Mouse (Mus musculus): ENCODE results near the gene Ms4a6c. TPM values are rescaled to one million over a fixed set of nuclear protein-coding genes. Genes with fewer than 3 reads are reported as not detected.
"Not testable (repeated sequence)": the region's sequence is repeated elsewhere in the genome, so short reads cannot be mapped to it uniquely, and the experiment has no call there.

The Ms4a6c gene
- polyA plus RNA-seq, 1 experiment from 2014 or later = 2.2 TPM

GRCm38 (mm10) chr19:11468361-11468760 is 805 bp upstream of the Ms4a6c start:
- not testable (repeated sequence) for H3K4me2 ChIP-seq (replicated peaks); H3K4me3 ChIP-seq (replicated peaks; ENCODE audit: low read length); H3K9me3 ChIP-seq (ENCODE audit: control insufficient read depth, low read length); DNase-seq (ENCODE audit: low spot score); H3K27me3 ChIP-seq (ENCODE audit: control insufficient read depth, insufficient read depth, low read length); H3K4me1 ChIP-seq (replicated peaks; ENCODE audit: control insufficient read depth, insufficient read depth, low read length); H3K27ac ChIP-seq; ATAC-seq (ENCODE audit: low FRiP score); H3K9ac ChIP-seq; H3K36me3 ChIP-seq (replicated peaks; ENCODE audit: control insufficient read depth, insufficient read depth)
- WGBS = 71% methylated on average over 1 of the region's 1 CpGs

DNA sequence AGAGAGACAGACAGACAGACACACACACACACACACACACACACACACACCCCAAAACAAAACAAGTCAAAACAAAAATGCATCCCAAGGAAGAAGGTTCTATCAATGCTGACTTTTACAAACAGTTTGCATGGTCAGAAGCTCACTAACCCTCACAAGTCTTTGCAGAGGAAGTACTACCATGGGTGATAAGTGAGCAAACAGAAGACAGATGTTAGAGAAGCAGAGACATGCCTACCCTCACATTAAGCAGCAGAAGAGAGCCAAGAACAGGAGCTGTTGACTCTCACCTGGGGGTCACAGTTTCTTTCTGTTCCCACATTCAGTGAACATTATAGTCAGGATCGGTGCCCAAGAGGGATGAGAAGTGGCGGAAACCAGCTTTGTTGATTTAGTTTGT is 10.5 kb downstream of the Ms4a6c start:
- H3K36me3 ChIP-seq (replicated peaks; ENCODE audit: control insufficient read depth, insufficient read depth) = no peaks in the 10 kb centered on the region
- H3K27ac ChIP-seq = no peak overlapping the region
- H3K9me3 ChIP-seq (ENCODE audit: control insufficient read depth, low read length) = no peaks in the 10 kb centered on the region
- H3K4me2 ChIP-seq (replicated peaks) = no peak overlapping the region
- H3K4me1 ChIP-seq (replicated peaks; ENCODE audit: control insufficient read depth, insufficient read depth, low read length) = no peaks in the 10 kb centered on the region
- no peaks in the 10 kb centered on the region for H3K27me3 ChIP-seq (ENCODE audit: control insufficient read depth, insufficient read depth, low read length)
- H3K9ac ChIP-seq = no peak overlapping the region
- DNase-seq (ENCODE audit: low spot score) (no peak), ATAC-seq (ENCODE audit: low FRiP score) (no peak)
- WGBS = 100% methylated on average over 2 of the region's 2 CpGs
- H3K4me3 ChIP-seq (replicated peaks; ENCODE audit: low read length) = no peak overlapping the region

DNA sequence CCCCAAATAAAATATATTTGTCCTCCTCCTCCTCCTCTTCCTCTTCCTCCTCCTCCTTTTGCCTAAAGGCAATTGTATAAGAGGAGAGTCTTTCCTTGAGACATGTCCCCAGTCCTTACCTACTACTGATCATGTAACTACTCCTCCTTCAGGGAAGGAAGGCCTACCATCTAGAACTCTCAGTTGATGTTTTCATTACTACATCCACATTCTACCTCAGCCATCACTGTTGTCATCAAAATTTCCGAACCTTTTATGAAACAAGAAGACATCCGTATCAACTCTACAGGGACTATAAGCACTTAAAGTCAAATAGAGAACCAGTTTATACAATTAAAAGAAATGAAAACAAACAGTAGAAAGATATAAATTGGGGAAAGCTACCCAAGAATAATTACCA is 13.5 kb downstream of the Ms4a6c start:
- Histone ChIP-seq H3K27ac (no peak overlapping the region), H3K36me3 (replicated peaks; ENCODE audit: control insufficient read depth, insufficient read depth) (no peaks in the 10 kb centered on the region), H3K4me2 (replicated peaks) (no peak overlapping the region), H3K9ac (no peak overlapping the region), H3K4me3 (replicated peaks; ENCODE audit: low read length) (no peak overlapping the region), H3K4me1 (replicated peaks; ENCODE audit: control insufficient read depth, insufficient read depth, low read length) (no peaks in the 10 kb centered on the region), H3K9me3 (ENCODE audit: control insufficient read depth, low read length) (no peaks in the 10 kb centered on the region), H3K27me3 (ENCODE audit: control insufficient read depth, insufficient read depth, low read length) (no peaks in the 10 kb centered on the region)
- ATAC-seq (ENCODE audit: low FRiP score) = no peak
- no peak for DNase-seq (ENCODE audit: low spot score)
- WGBS = 92% methylated on average over 2 of the region's 2 CpGs

- ATAC-seq (ENCODE audit: low FRiP score) (no peak), DNase-seq (ENCODE audit: low spot score) (no peak)
- 85% methylated on average over 4 of the region's 4 CpGs for WGBS
- Histone ChIP-seq H3K4me1 (replicated peaks; ENCODE audit: control insufficient read depth, insufficient read depth, low read length) (no peaks in the 10 kb centered on the region), H3K4me3 (replicated peaks; ENCODE audit: low read length) (no peak overlapping the region), H3K36me3 (replicated peaks; ENCODE audit: control insufficient read depth, insufficient read depth) (no peaks in the 10 kb centered on the region), H3K9me3 (ENCODE audit: control insufficient read depth, low read length) (no peaks in the 10 kb centered on the region), H3K4me2 (replicated peaks) (no peak overlapping the region), H3K9ac (no peak overlapping the region), H3K27me3 (ENCODE audit: control insufficient read depth, insufficient read depth, low read length) (no peaks in the 10 kb centered on the region), H3K27ac (no peak overlapping the region)
These were observed 14.8 kb downstream of the Ms4a6c start for GRCm38 (mm10) chr19:11483941-11484340.

GRCm38 (mm10) chr19:11484388-11484787 is 15.2 kb downstream of the Ms4a6c start:
- Histone ChIP-seq H3K9me3 (ENCODE audit: control insufficient read depth, low read length) (no peaks in the 10 kb centered on the region), H3K4me3 (replicated peaks; ENCODE audit: low read length) (no peak overlapping the region), H3K27me3 (ENCODE audit: control insufficient read depth, insufficient read depth, low read length) (no peaks in the 10 kb centered on the region), H3K4me1 (replicated peaks; ENCODE audit: control insufficient read depth, insufficient read depth, low read length) (no peaks in the 10 kb centered on the region), H3K9ac (no peak overlapping the region), H3K4me2 (replicated peaks) (no peak overlapping the region), H3K27ac (no peak overlapping the region), H3K36me3 (replicated peaks; ENCODE audit: control insufficient read depth, insufficient read depth) (no peaks in the 10 kb centered on the region)
- 84% methylated on average over 3 of the region's 3 CpGs for WGBS
- DNase-seq (ENCODE audit: low spot score) (no peak), ATAC-seq (ENCODE audit: low FRiP score) (no peak)

- ATAC-seq (ENCODE audit: low FRiP score) (no peak), DNase-seq (ENCODE audit: low spot score) (no peak)
- WGBS = 90% methylated on average over 3 of the region's 3 CpGs
- no peak overlapping the region for H3K9ac ChIP-seq
- H3K4me3 ChIP-seq (replicated peaks; ENCODE audit: low read length) = no peak overlapping the region
- no peaks in the 10 kb centered on the region for H3K4me1 ChIP-seq (replicated peaks; ENCODE audit: control insufficient read depth, insufficient read depth, low read length)
- H3K27ac ChIP-seq = no peak overlapping the region
- no peaks in the 10 kb centered on the region for H3K9me3 ChIP-seq (ENCODE audit: control insufficient read depth, low read length)
- H3K36me3 ChIP-seq (replicated peaks; ENCODE audit: control insufficient read depth, insufficient read depth) = no peaks in the 10 kb centered on the region
- no peaks in the 10 kb centered on the region for H3K27me3 ChIP-seq (ENCODE audit: control insufficient read depth, insufficient read depth, low read length)
- H3K4me2 ChIP-seq (replicated peaks) = no peak overlapping the region
These were observed 16.1 kb downstream of the Ms4a6c start for GRCm38 (mm10) chr19:11485266-11485665.

DNA sequence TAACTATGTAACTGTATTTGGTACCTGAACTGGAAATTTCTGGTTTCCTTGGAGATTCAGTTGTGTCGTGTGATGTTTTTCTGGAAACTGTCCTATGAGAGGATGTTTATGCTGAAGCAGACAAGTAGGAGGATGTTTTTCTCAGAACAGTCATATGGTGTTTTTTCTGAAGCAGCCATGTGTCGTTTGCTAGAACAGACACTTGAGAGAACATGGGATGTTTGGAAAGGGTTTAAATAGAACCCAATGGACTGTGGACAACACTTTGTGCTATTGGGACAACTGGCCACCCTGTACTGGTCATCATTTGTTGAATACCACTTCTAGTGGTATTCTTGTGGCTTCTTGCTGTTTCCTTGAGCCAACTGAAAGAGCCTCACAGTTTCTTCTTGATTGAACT is 16.6 kb downstream of the Ms4a6c start, which contains the start of gene Gm8369:
TSS of gene Gm8369 (plus strand) at position 193 of the 400 bp plus-strand sequence.
- no peaks in the 10 kb centered on the region for H3K36me3 ChIP-seq (replicated peaks; ENCODE audit: control insufficient read depth, insufficient read depth)
- no peaks in the 10 kb centered on the region for H3K4me1 ChIP-seq (replicated peaks; ENCODE audit: control insufficient read depth, insufficient read depth, low read length)
- H3K9me3 ChIP-seq (ENCODE audit: control insufficient read depth, low read length) = no peaks in the 10 kb centered on the region
- no peak within 1 kb of the TSS for H3K27ac ChIP-seq
- H3K9ac ChIP-seq = no peak within 1 kb of the TSS
- WGBS = 87% methylated on average over 2 of the region's 2 CpGs
- no peak for DNase-seq (ENCODE audit: low spot score)
- H3K4me2 ChIP-seq (replicated peaks) = no peak within 1 kb of the TSS
- no peak within 1 kb of the TSS for H3K4me3 ChIP-seq (replicated peaks; ENCODE audit: low read length)
- ATAC-seq (ENCODE audit: low FRiP score) = no peak
- H3K27me3 ChIP-seq (ENCODE audit: control insufficient read depth, insufficient read depth, low read length) = no peaks in the 10 kb centered on the region

GRCm38 (mm10) chr19:11486599-11486998 is 17.4 kb downstream of the Ms4a6c start:
- Histone ChIP-seq H3K4me2 (replicated peaks) (no peak overlapping the region), H3K9ac (no peak overlapping the region), H3K27me3 (ENCODE audit: control insufficient read depth, insufficient read depth, low read length) (no peaks in the 10 kb centered on the region), H3K4me3 (replicated peaks; ENCODE audit: low read length) (no peak overlapping the region), H3K9me3 (ENCODE audit: control insufficient read depth, low read length) (no peaks in the 10 kb centered on the region), H3K36me3 (replicated peaks; ENCODE audit: control insufficient read depth, insufficient read depth) (no peaks in the 10 kb centered on the region), H3K4me1 (replicated peaks; ENCODE audit: control insufficient read depth, insufficient read depth, low read length) (no peaks in the 10 kb centered on the region), H3K27ac (no peak overlapping the region)
- 88% methylated on average over 1 of the region's 1 CpGs for WGBS
- no peak for ATAC-seq (ENCODE audit: low FRiP score)
- DNase-seq (ENCODE audit: low spot score) = no peak

DNA sequence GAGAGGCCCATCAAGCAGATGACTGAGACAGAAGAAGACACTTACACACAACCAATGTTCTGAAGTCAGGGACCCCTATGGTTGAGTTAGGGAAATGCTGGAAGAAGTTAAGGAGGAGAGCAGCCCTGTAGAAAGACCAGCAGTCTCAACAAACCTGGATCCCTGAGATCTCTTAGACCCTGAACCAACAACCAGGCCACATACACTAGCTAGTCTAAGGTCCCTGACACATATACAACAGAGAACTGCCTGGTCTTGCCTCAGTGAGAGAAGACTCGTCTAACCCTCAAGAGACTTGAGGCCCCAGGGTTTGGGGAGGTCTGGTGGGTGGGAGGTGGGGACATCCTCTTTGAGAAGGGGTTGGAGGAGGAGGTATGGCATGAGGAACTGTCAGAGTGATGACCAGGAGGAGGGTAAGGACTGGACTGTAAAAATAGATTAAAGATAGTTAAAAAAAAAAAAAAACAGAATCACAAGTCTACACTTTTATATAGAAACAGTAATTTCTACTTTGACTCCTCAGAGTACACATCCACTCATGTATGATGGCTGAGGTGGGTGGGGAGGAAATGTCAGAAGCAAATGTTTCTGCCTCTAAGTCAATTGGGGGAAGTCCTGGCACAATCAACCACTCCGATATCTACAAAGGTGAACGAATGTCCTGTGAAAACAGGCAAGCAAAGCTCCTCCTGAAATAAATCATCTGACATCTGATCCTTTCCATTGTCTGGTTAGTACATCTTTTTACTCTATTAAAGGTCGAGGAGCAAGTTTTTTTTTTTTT is 22.4 kb downstream of the Ms4a6c start:
- Histone ChIP-seq H3K4me1 (replicated peaks; ENCODE audit: control insufficient read depth, insufficient read depth, low read length) (no peaks in the 10 kb centered on the region), H3K36me3 (replicated peaks; ENCODE audit: control insufficient read depth, insufficient read depth) (no peaks in the 10 kb centered on the region), H3K9ac (no peak overlapping the region), H3K4me3 (replicated peaks; ENCODE audit: low read length) (no peak overlapping the region), H3K27me3 (ENCODE audit: control insufficient read depth, insufficient read depth, low read length) (no peaks in the 10 kb centered on the region), H3K9me3 (ENCODE audit: control insufficient read depth, low read length) (no peaks in the 10 kb centered on the region), H3K27ac (no peak overlapping the region), H3K4me2 (replicated peaks) (no peak overlapping the region)
- 79% methylated on average over 4 of the region's 4 CpGs for WGBS
- DNase-seq (ENCODE audit: low spot score) = no peak
- ATAC-seq (ENCODE audit: low FRiP score) = no peak

DNA sequence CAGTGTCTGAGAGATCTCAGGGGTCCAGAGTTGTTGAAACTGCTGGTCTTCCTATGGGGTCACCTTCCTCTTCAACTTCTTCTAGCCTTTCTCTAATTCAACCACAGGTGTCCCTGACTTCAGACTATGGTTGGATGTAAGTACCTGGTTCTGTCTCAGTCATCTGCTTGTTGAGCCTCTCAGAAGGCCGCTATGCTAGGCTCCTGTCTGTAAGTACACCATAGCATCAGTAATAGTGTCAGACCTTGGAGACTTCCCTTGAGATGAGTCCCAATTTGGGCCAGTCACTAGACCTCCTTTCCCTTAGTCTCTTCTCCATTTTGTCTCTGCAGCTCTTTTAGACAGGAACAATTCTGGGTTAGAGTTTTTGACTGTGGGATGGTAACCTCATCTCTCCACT is 23.5 kb downstream of the Ms4a6c start:
- Histone ChIP-seq H3K27me3 (ENCODE audit: control insufficient read depth, insufficient read depth, low read length) (no peaks in the 10 kb centered on the region), H3K9ac (no peak overlapping the region), H3K4me1 (replicated peaks; ENCODE audit: control insufficient read depth, insufficient read depth, low read length) (no peaks in the 10 kb centered on the region), H3K4me3 (replicated peaks; ENCODE audit: low read length) (no peak overlapping the region), H3K4me2 (replicated peaks) (no peak overlapping the region), H3K27ac (no peak overlapping the region), H3K9me3 (ENCODE audit: control insufficient read depth, low read length) (no peaks in the 10 kb centered on the region), H3K36me3 (replicated peaks; ENCODE audit: control insufficient read depth, insufficient read depth) (no peaks in the 10 kb centered on the region)
- 95% methylated on average over 1 of the region's 1 CpGs for WGBS
- ATAC-seq (ENCODE audit: low FRiP score) (no peak), DNase-seq (ENCODE audit: low spot score) (no peak)

Data from hindbrain, embryonic 14.5 days (tissue).